Mouse (Mus musculus) hematopoietic multipotent progenitor cell, adult 10-12 weeks (in vitro differentiated cells): ENCODE results near the gene Tapt1. TPM values are rescaled to one million over a fixed set of nuclear protein-coding genes. Genes with fewer than 3 reads are reported as not detected.

ENCODE experiments used
- polyA plus RNA-seq: library from polyadenylated mRNA; stranded (reverse); fragments of >175 nt; gene quantifications from 2 replicates; pipeline ENCODE4 v1.2.3, GENCODE M21; 2012; ENCODE audit warnings: low replicate concordance

Gene Tapt1
- polyA plus RNA-seq: 36.1 and 41.0 TPM in 2 replicates

GRCm38 (mm10) chr5:44226521-44227461 is at the start of gene Tapt1:
Gene Tapt1 (minus strand): TSS chr5:44226626.

Other genes starting within 250 kb of the Tapt1 start
- gene Fgfbp1, start 244.8 kb downstream of the Tapt1 start, polyA plus RNA-seq: not detected in 2 replicates
- gene Prom1, start 124.6 kb downstream of the Tapt1 start, polyA plus RNA-seq: not detected in 2 replicates